Mouse (Mus musculus): Measurements from ENCODE around the gene Nufip2. TPM values are rescaled to one million over a fixed set of nuclear protein-coding genes. Genes with fewer than 3 reads are reported as not detected.

Nufip2 gene
- polyA plus RNA-seq, 1 experiment from 2014 or later, result 9.2 TPM

Other genes with a start within 250 kb of the Nufip2 start
- gene Coro6, start 223.7 kb upstream of the Nufip2 start, polyA plus RNA-seq (2014; fragmentation: Nextera tagmentation; extraction: Ambion mirVana), result 0.39 and 0.54 TPM in 2 replicates
- 6.8 and 8.6 TPM in 2 replicates for gene Ankrd13b, start 196.5 kb upstream of the Nufip2 start, polyA plus RNA-seq (2014; fragmentation: Nextera tagmentation; extraction: Ambion mirVana)
- 18.1 and 19.3 TPM in 2 replicates for gene Git1, start 192.6 kb upstream of the Nufip2 start, polyA plus RNA-seq (2014; fragmentation: Nextera tagmentation; extraction: Ambion mirVana)
- gene Abhd15, start 171.0 kb upstream of the Nufip2 start, polyA plus RNA-seq (2014; fragmentation: Nextera tagmentation; extraction: Ambion mirVana), result 1.4 and 2.6 TPM in 2 replicates
- gene Trp53i13, start 170.2 kb upstream of the Nufip2 start, polyA plus RNA-seq (2014; fragmentation: Nextera tagmentation; extraction: Ambion mirVana), result 36.9 and 37.4 TPM in 2 replicates
- gene Gm10392, start 167.0 kb upstream of the Nufip2 start, polyA plus RNA-seq (2014; fragmentation: Nextera tagmentation; extraction: Ambion mirVana), result not detected in 2 replicates
- 21.4 and 23.7 TPM in 2 replicates for gene Taok1, start 78.3 kb upstream of the Nufip2 start, polyA plus RNA-seq (2014; fragmentation: Nextera tagmentation; extraction: Ambion mirVana)
- not detected in 2 replicates for gene Cryba1, start 39.1 kb downstream of the Nufip2 start, polyA plus RNA-seq (2014; fragmentation: Nextera tagmentation; extraction: Ambion mirVana)
- 19.1 and 21.1 TPM in 2 replicates for gene Myo18a, start 77.1 kb downstream of the Nufip2 start, polyA plus RNA-seq (2014; fragmentation: Nextera tagmentation; extraction: Ambion mirVana)
- 0.92 and 1.4 TPM in 2 replicates for gene Gm10277, start 101.6 kb downstream of the Nufip2 start, polyA plus RNA-seq (2014; fragmentation: Nextera tagmentation; extraction: Ambion mirVana)
- 3.2 and 6.2 TPM in 2 replicates for gene Pipox, start 207.9 kb downstream of the Nufip2 start, polyA plus RNA-seq (2014; fragmentation: Nextera tagmentation; extraction: Ambion mirVana)
- gene Sez6, start 244.6 kb downstream of the Nufip2 start, polyA plus RNA-seq (2014; fragmentation: Nextera tagmentation; extraction: Ambion mirVana), result not detected in 2 replicates

All from kidney, embryonic 14.5 days (tissue).